Mouse (Mus musculus) WW6 (cell line): Measurements from ENCODE around the gene Plac8.

Experiments
- DNase-seq: peaks from one replicate; pipeline ENCODE4 v3.0.0-alpha.2; 2013; ENCODE audit warnings: low read depth, low spot score

The Plac8 gene

DNA sequence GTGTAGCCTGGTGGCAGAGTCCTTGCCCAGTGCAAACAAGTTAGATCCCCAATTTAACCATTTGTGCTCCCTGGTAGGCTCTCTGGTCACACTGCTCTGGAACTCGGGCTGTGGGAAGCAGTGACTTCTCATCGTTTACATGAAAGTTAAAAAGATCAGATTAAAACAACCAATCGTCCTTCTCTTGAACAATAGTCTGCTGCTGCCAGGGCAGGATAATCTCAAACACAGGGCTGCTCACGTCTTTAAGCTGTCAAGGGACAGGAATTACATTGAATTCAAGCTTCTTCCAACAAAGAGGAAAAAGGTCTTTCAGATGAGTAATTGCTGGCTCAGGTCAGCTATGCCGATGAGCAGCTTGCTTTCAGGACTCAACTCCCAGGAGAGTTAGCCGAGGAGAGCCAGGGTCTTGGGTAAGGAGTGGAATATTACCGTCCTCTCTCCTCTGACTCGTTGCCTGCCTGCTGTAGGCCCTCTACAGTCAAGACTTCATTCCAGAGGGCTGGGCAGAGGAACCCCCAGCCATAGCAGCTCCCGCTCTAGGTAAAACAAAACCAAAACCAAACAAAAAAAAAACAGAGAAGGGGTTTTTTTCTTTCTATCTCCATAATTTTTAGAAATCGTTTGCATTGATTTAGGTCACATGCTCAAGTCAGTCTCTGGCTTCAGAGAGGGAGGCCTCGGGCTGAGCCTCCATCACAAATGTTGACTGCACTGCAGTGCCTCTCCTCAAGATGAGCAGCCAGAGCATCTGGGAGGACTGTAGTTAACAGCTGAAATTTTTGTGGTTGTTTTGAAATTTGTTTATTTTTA lies 9.8 kb upstream of the Plac8 start:
- no peak for DNase-seq

DNA sequence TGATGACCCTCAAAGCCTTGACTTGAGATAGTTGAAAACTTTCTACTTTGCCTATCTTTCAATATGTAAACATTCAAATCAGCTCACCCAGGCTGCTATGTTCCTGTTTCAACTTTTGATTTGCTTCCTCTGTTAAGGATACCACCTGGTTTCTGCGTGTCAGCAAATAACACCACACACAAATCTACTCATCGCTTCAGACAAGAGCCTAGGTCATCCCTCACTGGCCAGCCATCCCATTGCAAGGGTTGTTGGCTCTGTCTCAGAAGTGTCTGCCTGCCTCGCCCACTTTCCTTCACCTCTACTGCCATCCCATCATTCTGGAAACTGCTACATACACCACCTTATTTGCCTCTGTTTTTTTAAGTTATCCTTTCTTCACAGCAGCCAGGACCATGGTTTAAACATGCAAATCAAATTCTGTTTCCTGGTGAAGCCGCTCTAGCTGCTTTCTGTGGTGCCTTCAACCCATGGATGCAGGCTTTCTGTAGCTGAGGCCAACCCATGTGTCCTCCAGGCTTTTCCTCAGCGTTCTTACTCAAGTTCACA lies 6.9 kb upstream of the Plac8 start:
- no peak for DNase-seq

GRCm38 (mm10) chr5:100574771-100575170 lies 2.7 kb upstream of the Plac8 start:
- no peak for DNase-seq

DNA sequence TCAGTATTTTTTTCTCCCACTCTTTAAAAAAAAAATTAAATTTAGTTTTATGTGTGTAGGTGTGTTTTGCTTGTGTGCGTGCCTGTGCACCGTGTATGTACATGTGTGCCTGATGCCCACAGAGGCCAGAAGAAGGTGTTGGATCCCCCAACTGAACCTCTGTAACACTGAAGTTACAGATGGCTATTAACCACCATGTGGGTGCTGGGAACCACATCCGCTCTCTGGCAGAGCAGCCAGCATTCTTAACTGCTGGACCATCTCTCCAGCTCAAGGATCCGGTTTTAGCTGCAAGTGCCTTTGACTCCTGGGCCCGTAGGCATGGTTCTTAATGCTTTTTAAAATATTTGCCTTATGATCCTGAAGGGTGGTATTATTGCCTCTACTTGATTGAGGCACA lies 1.2 kb upstream of the Plac8 start:
- DNase-seq = no peak

GRCm38 (mm10) chr5:100570716-100571115 lies 1.3 kb downstream of the Plac8 start:
- no peak for DNase-seq

- no peak for DNase-seq
Measured at GRCm38 (mm10) chr5:100569997-100570595, 1.9 kb downstream of the Plac8 start.

DNA sequence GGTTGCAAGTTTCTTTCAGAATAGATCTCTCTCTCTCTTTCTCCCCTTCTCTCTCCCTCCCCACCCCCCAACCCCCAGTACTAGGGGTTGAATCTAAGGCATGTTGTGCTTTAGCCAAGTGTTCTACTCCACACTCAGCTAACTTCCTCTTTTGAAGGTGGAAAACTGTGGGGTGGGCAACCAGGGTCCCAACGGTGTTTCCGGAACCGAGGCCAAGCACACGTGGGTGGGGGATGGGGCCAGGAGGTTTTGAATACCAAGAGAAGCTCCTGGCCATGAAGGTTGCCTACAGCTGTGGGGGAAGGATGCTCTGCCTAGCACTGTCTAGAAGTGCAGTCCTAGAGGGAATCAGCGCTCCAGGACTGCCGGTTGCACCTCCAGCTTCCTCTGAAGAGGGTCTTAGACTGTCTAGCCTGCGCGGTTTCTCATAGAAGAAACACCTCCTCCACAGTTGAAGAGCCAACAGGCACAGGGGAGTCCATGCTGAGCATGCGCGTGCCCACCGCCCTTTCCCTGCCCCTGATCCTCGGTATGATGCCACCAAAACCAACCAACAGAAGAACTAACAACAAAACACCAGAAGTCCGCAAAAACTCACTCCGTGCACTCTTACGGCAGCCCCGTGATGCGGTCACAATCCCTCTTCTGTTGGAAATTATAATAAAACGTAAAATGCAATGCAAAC lies 2.7 kb downstream of the Plac8 start:
- DNase-seq = no peak

DNA sequence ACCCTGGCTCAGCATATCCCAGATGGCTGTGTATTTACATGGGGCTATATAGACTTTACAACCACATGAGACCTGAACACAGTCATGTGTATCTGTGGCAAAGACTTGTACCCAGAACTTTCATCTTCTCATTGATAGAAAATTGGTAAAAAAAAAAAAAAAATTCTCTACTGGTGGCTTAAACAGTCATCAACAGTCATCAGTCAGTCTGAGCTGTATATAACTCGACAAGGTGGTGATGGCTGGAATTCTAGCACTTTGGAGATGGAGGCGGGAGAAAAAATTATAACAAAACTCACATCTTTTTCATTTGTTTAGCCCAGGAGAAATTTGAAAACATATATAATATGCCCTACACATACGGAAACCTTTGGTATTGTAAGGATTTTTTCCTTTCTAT lies 3.2 kb downstream of the Plac8 start:
- DNase-seq = no peak

DNA sequence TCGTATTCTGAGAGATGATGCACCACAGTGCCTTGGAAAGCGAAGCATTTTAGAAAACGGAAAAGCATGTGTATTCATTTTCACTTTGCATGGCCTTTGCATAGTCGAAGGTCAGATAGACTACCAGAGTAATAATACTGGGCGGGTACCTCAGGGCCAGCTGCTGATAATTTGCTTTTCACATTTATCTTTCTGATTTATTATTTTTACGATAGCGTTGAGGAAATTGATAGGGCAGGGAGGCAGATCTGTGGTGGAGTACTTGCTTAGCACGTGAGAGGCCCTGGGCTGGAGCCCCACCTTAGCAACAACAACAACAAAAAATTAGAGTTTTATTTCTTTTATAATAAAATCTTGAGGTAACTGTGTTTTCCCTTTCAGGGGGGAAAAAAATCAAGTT lies 3.9 kb downstream of the Plac8 start:
- no peak for DNase-seq

GRCm38 (mm10) chr5:100567258-100568032 lies 4.6 kb downstream of the Plac8 start:
- no peak for DNase-seq

GRCm38 (mm10) chr5:100566798-100567197 lies 5.2 kb downstream of the Plac8 start:
- DNase-seq = no peak

DNA sequence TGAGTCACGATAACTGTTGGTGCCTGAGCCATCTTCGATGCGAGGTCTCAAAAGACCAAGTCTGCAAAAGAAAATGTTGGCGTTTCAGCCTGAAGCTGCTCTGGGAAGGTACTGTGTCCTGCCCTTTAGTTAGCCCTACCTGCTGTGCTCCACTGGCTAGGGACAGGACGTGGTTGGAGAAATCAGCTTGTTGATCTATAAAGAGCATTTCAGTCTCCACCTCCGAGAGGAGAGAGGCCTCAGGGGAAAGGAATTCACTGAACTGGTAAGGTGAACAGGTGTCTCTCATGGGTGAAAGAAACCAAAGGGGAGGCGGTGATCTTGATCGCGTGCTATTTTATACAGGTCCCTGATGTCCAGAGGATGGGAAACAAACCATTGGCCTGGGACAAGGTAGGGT lies 9.3 kb downstream of the Plac8 start:
- DNase-seq = no peak

DNA sequence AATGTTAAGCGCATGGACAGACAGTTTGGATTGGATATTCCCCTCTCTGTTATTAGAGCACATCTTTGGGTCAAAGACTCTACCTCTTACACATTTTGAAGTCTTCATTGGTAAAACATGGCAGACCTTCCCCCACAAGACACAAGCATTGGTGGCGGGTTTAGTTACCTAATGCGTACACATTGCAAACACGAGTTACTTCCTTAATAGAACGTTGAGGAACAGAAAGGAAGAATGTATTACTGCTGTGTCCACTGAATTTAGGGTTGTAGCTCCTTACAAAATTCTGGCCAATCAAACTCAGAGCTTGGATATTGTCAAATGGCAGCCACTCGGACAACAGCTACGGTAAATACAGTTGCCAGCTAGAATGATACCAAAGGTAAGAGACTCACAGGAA lies 12.7 kb downstream of the Plac8 start:
- DNase-seq = no peak

- DNase-seq = no peak
Measured at GRCm38 (mm10) chr5:100558783-100559182, 13.3 kb downstream of the Plac8 start.

DNA sequence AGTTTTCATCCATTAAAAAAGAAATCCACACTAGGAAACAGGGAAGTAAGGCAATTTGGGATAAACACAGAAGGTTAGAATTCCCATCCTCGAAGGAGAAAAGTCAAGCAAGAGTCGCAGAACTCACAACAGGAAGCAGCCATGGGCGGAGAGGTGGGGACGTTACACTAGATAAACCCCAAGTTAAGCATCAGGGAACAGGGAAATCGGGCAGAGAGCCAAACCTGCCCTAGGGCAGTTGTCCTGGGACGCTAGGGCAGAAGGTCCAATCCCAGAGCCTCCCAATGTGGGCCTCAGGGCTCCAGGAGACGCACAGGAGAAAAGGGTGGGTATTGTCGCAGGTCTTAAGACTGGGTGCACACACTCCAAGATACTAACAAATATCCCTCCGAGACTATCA lies 14.5 kb downstream of the Plac8 start:
- no peak for DNase-seq

GRCm38 (mm10) chr5:100557019-100557418 lies 15.0 kb downstream of the Plac8 start:
- no peak for DNase-seq

DNA sequence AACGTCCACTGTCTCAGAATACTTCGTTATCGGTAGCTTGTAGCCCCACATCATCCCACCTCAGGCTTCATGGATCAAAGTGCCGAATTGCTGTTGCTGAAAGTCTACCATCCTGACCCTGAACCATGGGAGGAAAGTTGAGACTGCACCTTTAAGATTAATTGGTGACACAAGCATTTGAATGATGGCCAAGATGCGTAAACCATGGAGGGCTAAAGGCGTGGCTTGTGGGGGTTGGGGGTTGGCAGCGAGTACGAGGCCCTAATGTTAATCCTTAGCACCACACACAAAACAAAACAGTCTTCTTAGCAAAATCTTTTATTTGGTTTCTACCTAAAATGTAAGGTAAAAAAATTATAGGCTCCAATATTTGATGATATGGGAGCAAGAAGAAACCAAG lies 18.6 kb downstream of the Plac8 start:
- no peak for DNase-seq

DNA sequence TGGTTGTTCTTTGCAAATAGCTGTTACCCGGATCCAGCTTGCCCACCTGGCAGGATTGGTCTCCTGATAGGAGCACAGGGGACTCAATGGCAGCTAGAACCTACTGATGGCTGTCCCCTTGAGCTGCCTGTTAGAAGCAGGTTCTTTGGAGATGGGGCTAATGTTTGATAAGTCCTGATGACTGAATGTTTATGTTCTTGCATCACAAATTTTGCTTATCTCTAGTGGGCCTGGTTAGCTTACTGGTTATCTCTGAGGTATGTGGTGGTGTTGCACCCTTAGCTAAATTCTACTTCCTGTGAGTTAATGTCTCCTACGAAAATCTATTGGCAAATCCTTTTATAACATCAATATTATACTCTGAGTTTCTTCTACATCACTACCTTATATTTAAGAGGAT lies 20.1 kb downstream of the Plac8 start:
- DNase-seq = no peak

DNA sequence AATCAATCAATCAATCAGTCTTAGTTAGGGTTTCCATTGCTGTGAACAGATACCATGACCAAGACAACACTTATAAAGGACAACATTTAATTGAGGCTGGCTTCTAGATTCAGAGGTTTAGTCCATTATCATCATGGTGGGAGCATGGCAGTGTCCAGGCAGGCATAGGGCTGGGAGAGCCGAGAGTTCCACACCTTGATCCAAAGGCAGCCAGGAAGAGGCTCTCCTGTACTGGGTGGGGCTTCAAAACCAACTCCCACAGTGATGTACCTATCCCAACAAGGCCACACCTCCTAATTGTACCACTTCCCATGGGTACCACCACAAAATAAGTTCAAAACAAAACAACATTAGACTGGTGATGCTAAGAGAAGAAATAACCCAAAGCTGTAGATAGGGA lies 21.9 kb downstream of the Plac8 start:
- DNase-seq = no peak

- DNase-seq = no peak
Measured at GRCm38 (mm10) chr5:100549311-100549710, 22.7 kb downstream of the Plac8 start.

DNA sequence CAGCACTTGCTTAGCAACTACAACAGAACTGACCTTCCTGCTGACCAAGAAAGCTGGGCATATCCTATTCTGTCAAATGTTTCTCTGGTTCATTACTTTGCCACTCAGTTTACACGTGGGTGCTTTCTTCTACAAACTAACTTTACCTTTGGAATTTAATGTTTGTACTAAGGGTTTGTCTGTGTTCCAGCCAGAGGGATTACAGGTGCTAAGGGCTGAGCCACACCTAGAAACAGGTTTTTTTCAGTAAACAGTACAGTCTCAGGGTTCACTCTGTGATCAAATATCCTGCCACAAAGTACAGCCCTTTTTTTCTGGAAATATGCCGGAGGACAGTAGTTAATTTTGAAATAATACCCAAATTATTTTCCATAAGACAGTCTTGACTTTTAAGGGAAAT lies 23.8 kb downstream of the Plac8 start:
- DNase-seq = no peak
